In the genomic region with DNA sequence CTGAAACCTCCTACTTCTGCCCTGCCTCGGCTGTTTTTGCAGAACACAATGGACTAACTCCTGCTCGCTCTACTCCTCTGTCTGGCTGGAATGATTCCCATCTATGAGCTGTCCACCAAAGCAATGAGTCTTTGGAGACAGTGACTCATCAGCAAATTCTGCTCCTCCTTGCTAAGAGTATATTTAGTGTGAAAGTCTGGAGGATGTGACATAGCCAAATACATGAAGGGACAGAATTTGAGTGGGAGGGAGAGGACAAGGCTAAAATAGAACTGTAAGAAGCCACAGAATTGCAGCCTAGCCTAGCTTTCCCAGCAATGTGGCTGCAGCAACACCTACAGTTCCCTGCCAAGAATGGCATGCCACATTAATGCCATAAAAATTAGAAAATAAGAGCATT, we compare ENCODE assay signal across 8 mouse cellular contexts.
A peak's percentile ranks its signal among the peaks of the same experiment; 100 is the strongest.
DNase-seq lines count a peak whose midpoint lies in the region; ATAC-seq and TF ChIP-seq lines count a peak whose summit lies in the region.

No protein-coding gene starts in this region.

- no peaks in the 10 kb centered on the region for H3K9me3 ChIP-seq in hindbrain, embryonic 10.5 days
- no peaks in the 10 kb centered on the region for H3K9me3 ChIP-seq in hindbrain, embryonic 12.5 days (replicated peaks)
- no peaks in the 10 kb centered on the region for H3K9me3 ChIP-seq in hindbrain, postnatal 0 days (ENCODE audit: low read length)
- no peaks in the 10 kb centered on the region for H3K9me3 ChIP-seq in midbrain, embryonic 10.5 days (replicated peaks)

- H3K4me2 ChIP-seq in hindbrain, embryonic 12.5 days (replicated peaks): no peak overlapping the region
- no peak overlapping the region for H3K4me2 ChIP-seq in hindbrain, postnatal 0 days (ENCODE audit: low read depth, low read length)

- ATAC-seq in hindbrain, embryonic 12.5 days (ENCODE audit: low FRiP score): no peak
- peak; percentile 91 for ATAC-seq in hindbrain, postnatal 0 days
- ATAC-seq in megakaryocyte progenitor cell, adult 5-6 weeks (replicated peaks; ENCODE audit: poor library complexity): no peak

- WGBS in hindbrain, embryonic 10.5 days: 14% methylated on average over 2 of the region's 2 CpGs
- WGBS in hindbrain, embryonic 12.5 days: 4% methylated on average over 2 of the region's 2 CpGs
- WGBS in hindbrain, postnatal 0 days: 8% methylated on average over 2 of the region's 2 CpGs
- WGBS in midbrain, embryonic 10.5 days: 25% methylated on average over 2 of the region's 2 CpGs

- peak overlapping the region; percentile 69 for H3K27ac ChIP-seq in hindbrain, embryonic 10.5 days
- H3K27ac ChIP-seq in hindbrain, embryonic 12.5 days: no peak overlapping the region
- H3K27ac ChIP-seq in hindbrain, postnatal 0 days: peak overlapping the region; percentile 27; the same call in 1 of the 2 replicates
- peak overlapping the region; percentile 4; the same call in 1 of the 2 replicates for H3K27ac ChIP-seq in midbrain, embryonic 10.5 days (replicated peaks)

- peaks cover 43% of the 10 kb centered on the region for H3K27me3 ChIP-seq in hindbrain, embryonic 10.5 days (ENCODE audit: insufficient read depth, poor library complexity, severe bottlenecking)
- no peaks in the 10 kb centered on the region for H3K27me3 ChIP-seq in hindbrain, embryonic 12.5 days
- H3K27me3 ChIP-seq in hindbrain, postnatal 0 days (ENCODE audit: insufficient read depth, low read length): no peaks in the 10 kb centered on the region
- H3K27me3 ChIP-seq in midbrain, embryonic 10.5 days (ENCODE audit: low read depth, poor library complexity, severe bottlenecking): peaks cover 46% of the 10 kb centered on the region

- no peaks in the 10 kb centered on the region for H3K36me3 ChIP-seq in hindbrain, embryonic 10.5 days
- no peaks in the 10 kb centered on the region for H3K36me3 ChIP-seq in hindbrain, embryonic 12.5 days
- H3K36me3 ChIP-seq in hindbrain, postnatal 0 days (ENCODE audit: insufficient read depth, low read length): no peaks in the 10 kb centered on the region
- H3K36me3 ChIP-seq in midbrain, embryonic 10.5 days: no peaks in the 10 kb centered on the region

- H3K9ac ChIP-seq in hindbrain, embryonic 12.5 days: no peak overlapping the region
- H3K9ac ChIP-seq in hindbrain, postnatal 0 days (replicated peaks; ENCODE audit: low read length): no peak overlapping the region

- peaks cover 19% of the 10 kb centered on the region for H3K4me1 ChIP-seq in hindbrain, embryonic 10.5 days (replicated peaks)
- H3K4me1 ChIP-seq in hindbrain, embryonic 12.5 days: peaks cover 4% of the 10 kb centered on the region; the same call in 1 of the 2 replicates
- H3K4me1 ChIP-seq in hindbrain, postnatal 0 days (ENCODE audit: insufficient read depth, low read length): no peaks in the 10 kb centered on the region
- H3K4me1 ChIP-seq in midbrain, embryonic 10.5 days: peaks cover 13% of the 10 kb centered on the region

- no peak overlapping the region for H3K4me3 ChIP-seq in hindbrain, embryonic 10.5 days
- no peak overlapping the region for H3K4me3 ChIP-seq in hindbrain, embryonic 12.5 days
- H3K4me3 ChIP-seq in hindbrain, postnatal 0 days (ENCODE audit: low read length): no peak overlapping the region
- H3K4me3 ChIP-seq in midbrain, embryonic 10.5 days: no peak overlapping the region

- peak; percentile 72 for TF ChIP-seq CTCF in hindbrain, postnatal 0 days (IDR thresholded peaks at IDR 0.05; ENCODE audit: low read depth)

- peak; percentile 44 for DNase-seq in hindbrain, embryonic 10.5 days (ENCODE audit: low spot score)
- peak; percentile 21 to 42 for DNase-seq in cerebellum, postnatal 25 days
- DNase-seq in hindbrain, postnatal 0 days (ENCODE audit: low spot score): peak; percentile 69
- DNase-seq in midbrain, embryonic 10.5 days (ENCODE audit: low spot score): peak; percentile 31
- no peak for DNase-seq in ovary, adult 18-20 months (ENCODE audit: low spot score)
- DNase-seq in kidney, adult 8-10 months: no peak

Comparison
In these comparisons a context has a peak if more than half of its experiments do, and no peak if none do; other contexts are left out.
1. DNase-seq: peak in hindbrain, embryonic 10.5 days (single experiment), cerebellum, postnatal 25 days (2 of 2), hindbrain, postnatal 0 days (single experiment) and midbrain, embryonic 10.5 days (single experiment); none in ovary, adult 18-20 months (single experiment) and kidney, adult 8-10 months (0 of 2).